Mouse (Mus musculus): ENCODE measurements around the gene Pacs1.

DNA sequence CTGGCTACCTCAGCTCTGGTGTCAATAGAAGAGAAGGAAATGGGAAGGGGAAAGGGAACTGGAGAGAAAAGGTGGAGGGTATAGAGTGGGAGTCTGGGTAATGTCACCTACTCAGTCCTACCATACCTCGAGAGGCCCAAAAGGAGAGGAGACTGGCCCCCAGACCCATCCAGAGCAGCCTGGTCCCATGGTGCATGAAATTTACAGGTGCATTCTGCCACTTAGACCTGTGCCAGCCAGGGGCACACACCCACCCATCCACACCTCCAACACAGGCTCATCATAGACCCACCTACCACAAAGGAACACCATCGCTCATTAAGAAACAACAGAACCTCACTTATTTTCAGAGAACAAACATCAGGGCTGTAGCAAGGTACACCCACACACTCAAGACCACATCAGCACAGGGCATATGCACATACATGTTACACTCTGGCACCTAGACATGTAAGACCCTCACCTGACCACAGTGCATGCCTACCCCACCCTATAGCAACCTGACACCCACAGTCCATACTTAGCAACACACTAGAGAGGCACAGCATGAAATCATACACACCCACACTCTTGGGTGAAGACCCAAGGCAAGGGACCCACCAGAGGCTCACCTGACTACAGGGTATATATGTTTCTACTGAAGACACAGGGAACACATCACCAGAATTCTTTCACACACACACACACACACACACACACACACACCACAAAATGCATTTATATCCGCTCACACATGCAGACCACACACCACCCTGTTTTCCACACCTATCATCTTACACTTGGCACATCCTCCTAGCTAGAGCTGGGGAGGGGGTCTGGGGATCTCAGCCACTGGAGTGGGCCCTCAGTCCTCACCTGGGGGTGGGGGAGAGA is 188.7 kb downstream of the Pacs1 start:
- TF ChIP-seq POLR2A (IDR thresholded peaks at IDR 0.05; ENCODE audit: insufficient read depth, low read length) = no peak
- no peak for TF ChIP-seq CTCF (IDR thresholded peaks at IDR 0.05; ENCODE audit: low read depth, low read length)

Data from ES-Bruce4 (cell line).